Mouse (Mus musculus): ENCODE data around the gene Prdm11. TPM values are rescaled to one million over a fixed set of nuclear protein-coding genes. Genes with fewer than 3 reads are reported as not detected.

The Prdm11 gene
- total and polyA plus RNA-seq, 3 experiments: 0.05 to 1.8 (median 0.06) TPM

DNA sequence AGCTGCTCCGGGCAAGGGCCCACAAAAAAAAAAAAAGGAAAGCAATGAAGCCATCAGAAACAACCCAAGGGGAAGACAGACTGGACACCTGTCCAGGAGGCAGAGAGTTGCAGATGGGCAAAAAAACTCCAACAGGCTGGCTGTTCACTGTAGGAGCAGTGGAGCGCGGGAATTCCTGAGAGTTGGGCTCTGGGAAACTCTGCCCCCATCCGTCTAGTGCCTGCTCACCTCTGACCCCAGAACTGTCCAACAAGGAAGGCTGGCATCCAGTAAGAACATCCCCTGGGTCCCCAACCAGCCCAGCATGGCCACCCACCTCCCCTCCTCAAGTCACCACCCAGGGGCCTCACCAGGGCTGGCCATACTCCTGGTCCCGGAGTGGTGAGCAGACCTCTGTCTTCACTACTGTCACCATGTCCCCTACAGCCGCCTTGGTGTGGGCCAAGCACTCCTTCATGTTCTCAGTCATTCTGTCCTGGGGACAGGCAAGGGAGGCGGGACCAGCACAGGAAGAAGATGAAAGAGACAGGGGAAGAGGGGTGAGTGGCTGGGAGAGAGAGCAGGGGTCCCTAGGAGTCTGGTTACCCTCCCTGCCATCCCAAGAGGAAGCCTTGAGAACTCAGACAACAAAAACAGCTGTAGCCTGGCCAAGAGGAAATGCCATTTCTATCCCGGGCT is 32.4 kb downstream of the Prdm11 start:
- Histone ChIP-seq H3K4me2 (ENCODE audit: insufficient read depth, low read depth, poor library complexity, severe bottlenecking) (no peak overlapping the region), H3K36me3 (replicated peaks in 1 of 2; ENCODE audit: control insufficient read depth in 1 of 2, insufficient read depth in 1 of 2, low read length in 1 of 2) (no peaks in the 10 kb centered on the region), H3K27ac (ENCODE audit: insufficient read depth, low read depth) (no peak overlapping the region), H3K9ac (ENCODE audit: insufficient read depth, low read depth) (no peak overlapping the region), H3K4me1 (ENCODE audit: control insufficient read depth in 1 of 2, insufficient read depth in 2 of 2) (0 out of 4 replicates have a peak, but pooled peaks cover 0 to 3% of the 10 kb centered on the region in 2 experiments), H3K79me2 (replicated peaks; ENCODE audit: control insufficient read depth, extremely low read depth, insufficient read depth, poor library complexity, severe bottlenecking) (no peaks in the 10 kb centered on the region), H3K4me3 (replicated peaks in 1 of 3; ENCODE audit: low read depth in 2 of 3, low read length in 2 of 3, poor library complexity in 1 of 3) (no peak overlapping the region), H3K9me3 (replicated peaks; ENCODE audit: low read length) (peaks cover 3% of the 10 kb centered on the region), H3K27me3 (replicated peaks) (peaks cover 76% of the 10 kb centered on the region)
- TF ChIP-seq KAT2A (IDR thresholded peaks at IDR 0.05; ENCODE audit: insufficient replicate concordance, low read length) (no peak), MAFK (IDR thresholded peaks at IDR 0.05; ENCODE audit: insufficient replicate concordance, low read length) (no peak), HCFC1 (IDR thresholded peaks at IDR 0.05; ENCODE audit: low read depth, low read length) (no peak), TBP (conservative IDR thresholded peaks at IDR 0.05; ENCODE audit: low read depth, low read length) (no peak), NRF1 (IDR thresholded peaks at IDR 0.05; ENCODE audit: low read depth, low read length) (no peak), USF1 (IDR thresholded peaks at IDR 0.05; ENCODE audit: low read depth, low read length) (no peak), ZMIZ1 (IDR thresholded peaks at IDR 0.05; ENCODE audit: low read depth, low read length) (no peak), GABPA (IDR thresholded peaks at IDR 0.05; ENCODE audit: insufficient replicate concordance, low read depth, low read length) (no peak), CHD1 (IDR thresholded peaks at IDR 0.05; ENCODE audit: low read depth, low read length) (no peak), MAZ (IDR thresholded peaks at IDR 0.05; ENCODE audit: low read depth, low read length) (no peak), JUN (IDR thresholded peaks at IDR 0.05; ENCODE audit: insufficient read depth, low read depth, low read length) (no peak), PAX5 (IDR thresholded peaks at IDR 0.05; ENCODE audit: low read length) (no peak), ELF1 (IDR thresholded peaks at IDR 0.05; ENCODE audit: low read depth, low read length) (no peak), UBTF (IDR thresholded peaks at IDR 0.05; ENCODE audit: low read depth, low read length) (no peak), ZC3H11A (IDR thresholded peaks at IDR 0.05; ENCODE audit: low read depth, low read length) (no peak), MYC (IDR thresholded peaks at IDR 0.05; ENCODE audit: low read depth, low read length) (no peak), RCOR1 (conservative IDR thresholded peaks at IDR 0.05; ENCODE audit: low read depth, low read length) (no peak), CHD2 (IDR thresholded peaks at IDR 0.05; ENCODE audit: low read length) (no peak), ZNF384 (IDR thresholded peaks at IDR 0.05; ENCODE audit: low read depth, low read length) (no peak)
- in situ Hi-C loops (cut with MboI; ENCODE audit: low pct_ligation_motif_present, low pct_unique_long_range_greater_than_20kb, low sequenced_read_pairs): no loop called here
- DNase-seq (ENCODE audit: extremely low read depth): no peak
- dilution Hi-C loops (cut with MboI; ENCODE audit: extremely low pct_ligation_motif_present, extremely low pct_unique_long_range_greater_than_20kb, low sequenced_read_pairs): no loop called here

DNA sequence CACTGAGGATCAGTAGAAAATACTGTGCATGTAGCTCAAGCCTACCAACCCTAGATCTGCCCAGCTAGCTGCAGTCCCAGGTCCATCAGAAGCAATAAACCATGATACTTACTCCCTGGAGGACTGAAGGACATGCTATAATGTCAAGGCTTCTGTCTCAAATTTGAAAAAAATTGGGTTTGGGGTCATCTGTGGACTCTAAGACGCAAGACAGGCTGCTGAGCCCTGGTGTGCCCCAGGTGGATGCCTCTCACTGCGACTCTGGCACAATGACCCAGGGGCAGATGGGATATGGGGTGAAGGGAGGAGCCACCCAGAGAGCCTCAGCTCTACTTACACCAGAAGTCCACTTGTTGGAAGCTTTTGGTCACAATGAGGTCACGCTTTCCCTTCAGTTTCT is 33.0 kb downstream of the Prdm11 start:
- H3K9ac ChIP-seq (ENCODE audit: insufficient read depth, low read depth): no peak overlapping the region
- H3K4me3 ChIP-seq (replicated peaks in 1 of 3; ENCODE audit: low read depth in 2 of 3, low read length in 2 of 3, poor library complexity in 1 of 3): no peak overlapping the region
- 0 out of 4 replicates have a peak, but pooled peaks cover 0 to 3% of the 10 kb centered on the region in 2 experiments for H3K4me1 ChIP-seq (ENCODE audit: control insufficient read depth in 1 of 2, insufficient read depth in 2 of 2)
- peaks cover 76% of the 10 kb centered on the region for H3K27me3 ChIP-seq (replicated peaks)
- dilution Hi-C loops (cut with MboI; ENCODE audit: extremely low pct_ligation_motif_present, extremely low pct_unique_long_range_greater_than_20kb, low sequenced_read_pairs) (no loop called here), in situ Hi-C loops (cut with MboI; ENCODE audit: low pct_ligation_motif_present, low pct_unique_long_range_greater_than_20kb, low sequenced_read_pairs) (no loop called here)
- DNase-seq (ENCODE audit: extremely low read depth): no peak
- no peaks in the 10 kb centered on the region for H3K36me3 ChIP-seq (replicated peaks in 1 of 2; ENCODE audit: control insufficient read depth in 1 of 2, insufficient read depth in 1 of 2, low read length in 1 of 2)
- no peaks in the 10 kb centered on the region for H3K79me2 ChIP-seq (replicated peaks; ENCODE audit: control insufficient read depth, extremely low read depth, insufficient read depth, poor library complexity, severe bottlenecking)
- H3K4me2 ChIP-seq (ENCODE audit: insufficient read depth, low read depth, poor library complexity, severe bottlenecking): no peak overlapping the region
- peaks cover 3% of the 10 kb centered on the region for H3K9me3 ChIP-seq (replicated peaks; ENCODE audit: low read length)
- no peak overlapping the region for H3K27ac ChIP-seq (ENCODE audit: insufficient read depth, low read depth)
- no peak for TF ChIP-seq MAFK (IDR thresholded peaks at IDR 0.05; ENCODE audit: insufficient replicate concordance, low read length)
- TF ChIP-seq ZNF384 (IDR thresholded peaks at IDR 0.05; ENCODE audit: low read depth, low read length): no peak
- TF ChIP-seq TCF12 (IDR thresholded peaks at IDR 0.05; ENCODE audit: low read depth, low read length): no peak
- no peak for TF ChIP-seq MXI1 (IDR thresholded peaks at IDR 0.05; ENCODE audit: low read depth, low read length)
- TF ChIP-seq POLR2AphosphoS2 (IDR thresholded peaks at IDR 0.05; ENCODE audit: low read depth, low read length): no peak
- TF ChIP-seq SMC3 (IDR thresholded peaks at IDR 0.05; ENCODE audit: low read depth, low read length): no peak
- no peak for TF ChIP-seq CHD1 (IDR thresholded peaks at IDR 0.05; ENCODE audit: low read depth, low read length)
- no peak for TF ChIP-seq MAZ (IDR thresholded peaks at IDR 0.05; ENCODE audit: low read depth, low read length)
- TF ChIP-seq E2F4 (IDR thresholded peaks at IDR 0.05; ENCODE audit: insufficient replicate concordance, low read depth, low read length): no peak
- TF ChIP-seq GABPA (IDR thresholded peaks at IDR 0.05; ENCODE audit: insufficient replicate concordance, low read depth, low read length): no peak
- no peak for TF ChIP-seq NRF1 (IDR thresholded peaks at IDR 0.05; ENCODE audit: low read depth, low read length)

Data from CH12.LX (cell line).